Mouse (Mus musculus) limb, embryonic 15.5 days (tissue): Measurements from ENCODE around the gene Kcnj3. TPM values are rescaled to one million over a fixed set of nuclear protein-coding genes. Genes with fewer than 3 reads are reported as not detected.

Experiments
- ATAC-seq: fragments of 200-750 bp; cut with Nextera tagmentation; 2 replicates; pipeline ENCODE4 v1.8.0; 2017; ENCODE audit warnings: low read depth, moderate TSS enrichment; ENCODE audit not compliant: insufficient number of reproducible peaks, low FRiP score, low TSS enrichment
- H3K27ac ChIP-seq: fragments of 300-500 bp; sonication (generic); 2 replicates; pipeline ENCODE4 v1.5.1; 2015; ENCODE audit warnings: moderate library complexity, mild to moderate bottlenecking, inconsistent platforms
- H3K27me3 ChIP-seq: fragments of 300-500 bp; sonication (generic); 2 replicates; pipeline ENCODE4 v1.6.1; 2015; ENCODE audit warnings: inconsistent platforms
- H3K36me3 ChIP-seq: fragments of 300-500 bp; sonication (generic); 2 replicates; pipeline ENCODE4 v1.6.1; 2015; ENCODE audit warnings: inconsistent platforms
- H3K4me1 ChIP-seq: fragments of 300-500 bp; sonication (generic); 2 replicates; pipeline ENCODE4 v1.6.1; 2015; ENCODE audit warnings: inconsistent platforms
- H3K4me2 ChIP-seq: fragments of 300-500 bp; sonication (generic); 2 replicates; pipeline ENCODE4 v1.6.1; 2015; ENCODE audit warnings: mild to moderate bottlenecking, inconsistent platforms
- H3K4me3 ChIP-seq: fragments of 300-500 bp; sonication (generic); 2 replicates; pipeline ENCODE4 v1.5.1; 2015; ENCODE audit warnings: mild to moderate bottlenecking, inconsistent platforms
- H3K9ac ChIP-seq: fragments of 300-500 bp; sonication (generic); 2 replicates; pipeline ENCODE4 v1.6.1; 2015; ENCODE audit warnings: inconsistent platforms
- H3K9me3 ChIP-seq: fragments of 300-500 bp; sonication (generic); 2 replicates; pipeline ENCODE4 v1.6.1; 2016; ENCODE audit warnings: inconsistent platforms
- WGBS: fragments of 180-500 bp; shearing (Covaris S2); methylation state at CpG from one replicate; pipeline ENCODE4 v1.1.7; 2015; 5-methylcytosine and 5-hydroxymethylcytosine counted together
- polyA plus RNA-seq: library from polyadenylated mRNA; unstranded; fragments of >200 nt; fragmentation: Nextera tagmentation; extraction: Ambion mirVana; gene quantifications from 2 replicates; pipeline ENCODE4 v1.2.1, GENCODE M21; 2015

Kcnj3 gene
- polyA plus RNA-seq, 1 experiment from 2014 or later: 0.42 TPM

DNA sequence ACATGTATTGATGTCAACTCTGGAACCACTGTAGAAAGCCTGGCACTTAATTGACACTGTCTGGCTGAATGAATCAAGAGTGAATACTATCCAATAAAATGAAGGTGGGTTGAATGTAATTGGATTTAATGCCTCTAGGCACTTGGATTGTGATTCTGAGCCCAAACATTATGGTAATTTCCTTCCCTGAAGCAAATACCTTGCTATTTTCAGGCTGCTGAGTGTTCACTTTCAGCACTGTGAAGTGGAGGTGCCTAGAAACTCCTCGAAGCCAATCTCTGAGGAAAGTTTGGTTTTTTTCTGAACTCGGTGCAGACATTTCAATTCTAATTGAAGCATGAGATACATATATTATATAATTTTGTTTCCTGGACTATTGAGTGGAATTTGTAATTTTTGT, 99.2 kb downstream of the Kcnj3 start:
- Histone ChIP-seq H3K4me3 (no peak overlapping the region), H3K4me1 (no peaks in the 10 kb centered on the region), H3K27ac (no peak overlapping the region), H3K27me3 (no peaks in the 10 kb centered on the region), H3K4me2 (no peak overlapping the region), H3K9ac (no peak overlapping the region), H3K36me3 (no peaks in the 10 kb centered on the region), H3K9me3 (no peaks in the 10 kb centered on the region)
- WGBS: 74% methylated on average over 2 of the region's 2 CpGs
- ATAC-seq: no peak

DNA sequence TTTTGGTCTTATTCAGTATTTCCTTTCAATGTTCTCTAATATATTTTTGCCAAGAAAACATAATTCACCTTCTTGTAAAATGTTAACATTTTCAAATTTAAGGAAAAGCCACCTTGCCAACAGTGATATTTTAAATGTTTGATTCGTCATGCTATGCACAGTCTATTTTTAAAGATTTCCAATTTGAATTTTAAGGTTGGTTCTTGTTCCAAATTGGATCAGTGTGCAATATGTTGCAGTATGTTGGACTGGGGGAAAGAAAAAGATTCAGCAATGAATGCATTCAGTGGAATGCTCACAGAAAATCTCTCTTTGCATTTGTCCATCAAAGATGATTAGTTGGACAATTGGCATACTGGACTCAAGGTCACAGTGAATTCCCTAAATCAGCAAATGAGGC, 99.7 kb downstream of the Kcnj3 start:
- H3K27ac ChIP-seq: no peak overlapping the region
- H3K4me3 ChIP-seq: no peak overlapping the region
- H3K9ac ChIP-seq: no peak overlapping the region
- H3K4me1 ChIP-seq: no peaks in the 10 kb centered on the region
- no peaks in the 10 kb centered on the region for H3K36me3 ChIP-seq
- WGBS: 61% methylated on average over 1 of the region's 1 CpGs
- H3K4me2 ChIP-seq: no peak overlapping the region
- H3K27me3 ChIP-seq: no peaks in the 10 kb centered on the region
- no peaks in the 10 kb centered on the region for H3K9me3 ChIP-seq
- no peak for ATAC-seq

DNA sequence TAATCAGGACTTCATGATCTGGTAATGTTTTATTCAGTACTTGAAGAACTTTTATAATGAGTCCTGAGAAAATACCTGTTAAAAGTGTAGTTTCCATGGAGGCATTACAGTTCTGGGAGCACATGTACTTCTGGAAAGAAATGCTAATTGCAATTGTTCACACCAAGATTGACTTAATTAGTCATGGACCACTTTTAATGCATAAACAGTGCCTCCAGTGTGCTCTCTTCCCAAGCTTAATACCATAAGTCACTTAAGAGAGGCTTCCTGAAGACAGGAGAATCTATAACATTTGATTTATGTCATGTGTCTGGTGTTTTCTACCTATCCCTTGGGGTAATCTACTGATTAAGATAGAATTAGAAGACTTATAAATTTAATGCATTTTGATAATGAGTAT, 111.8 kb downstream of the Kcnj3 start:
- ATAC-seq: no peak
- no peaks in the 10 kb centered on the region for H3K27me3 ChIP-seq
- H3K36me3 ChIP-seq: no peaks in the 10 kb centered on the region
- no peak overlapping the region for H3K4me3 ChIP-seq
- H3K9me3 ChIP-seq: no peaks in the 10 kb centered on the region
- H3K4me1 ChIP-seq: no peaks in the 10 kb centered on the region
- no peak overlapping the region for H3K4me2 ChIP-seq
- no peak overlapping the region for H3K9ac ChIP-seq
- H3K27ac ChIP-seq: no peak overlapping the region

DNA sequence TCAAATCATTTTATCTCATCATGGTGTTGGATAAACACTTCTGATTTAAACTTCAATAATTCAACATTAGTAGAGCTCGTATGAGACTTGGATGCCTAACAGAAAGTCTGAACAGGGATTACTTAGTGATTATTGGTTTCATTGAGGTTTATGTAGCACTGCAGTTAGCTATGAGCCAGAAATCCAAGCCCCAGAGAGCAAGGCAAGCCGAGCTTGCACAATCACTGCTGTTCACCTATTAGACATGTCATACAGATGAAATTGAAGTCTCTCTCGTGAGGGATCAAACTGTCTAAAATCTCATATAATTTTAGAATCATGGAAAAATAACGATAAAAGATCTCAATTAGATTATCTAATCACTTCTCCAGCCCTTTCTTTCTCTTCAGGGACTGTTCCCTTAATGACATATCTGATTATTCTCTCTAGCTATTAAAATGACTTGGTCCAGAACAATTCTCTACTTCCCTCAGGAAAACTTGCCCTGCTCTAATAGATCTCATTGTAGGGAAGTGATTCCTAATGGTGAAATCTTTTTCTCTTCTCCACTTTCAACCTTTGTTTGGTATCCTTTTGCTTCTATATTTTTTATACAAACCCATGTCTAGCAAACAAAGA, 122.7 kb downstream of the Kcnj3 start:
- Histone ChIP-seq H3K4me3 (no peak overlapping the region), H3K36me3 (no peaks in the 10 kb centered on the region), H3K4me2 (no peak overlapping the region), H3K27me3 (no peaks in the 10 kb centered on the region), H3K27ac (no peak overlapping the region), H3K4me1 (no peaks in the 10 kb centered on the region), H3K9me3 (no peaks in the 10 kb centered on the region), H3K9ac (no peak overlapping the region)
- no peak for ATAC-seq
- 71% methylated on average over 4 of the region's 4 CpGs for WGBS

DNA sequence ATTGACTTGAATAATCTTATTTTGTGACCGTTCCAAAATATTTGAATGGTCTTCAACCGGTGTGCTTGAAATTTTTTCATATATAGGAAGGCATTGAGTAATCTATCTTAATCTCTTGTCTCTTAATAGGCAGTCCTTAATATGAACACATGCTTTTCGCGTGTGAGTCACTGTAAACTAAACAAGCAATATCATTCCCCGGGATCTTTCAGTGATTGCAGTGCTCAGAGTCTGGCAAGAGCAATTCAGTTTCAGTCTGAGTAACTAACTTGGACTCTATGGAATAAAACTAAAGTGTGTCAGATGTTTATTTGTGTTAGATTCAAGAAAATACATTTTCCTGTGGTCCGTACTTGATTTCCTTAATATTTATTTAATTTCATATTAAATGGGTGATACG, 133.5 kb downstream of the Kcnj3 start:
- no peaks in the 10 kb centered on the region for H3K36me3 ChIP-seq
- no peak overlapping the region for H3K4me2 ChIP-seq
- WGBS: 84% methylated on average over 7 of the region's 7 CpGs
- no peak for ATAC-seq
- no peak overlapping the region for H3K9ac ChIP-seq
- H3K4me1 ChIP-seq: no peaks in the 10 kb centered on the region
- H3K27ac ChIP-seq: no peak overlapping the region
- no peaks in the 10 kb centered on the region for H3K27me3 ChIP-seq
- H3K4me3 ChIP-seq: no peak overlapping the region
- no peaks in the 10 kb centered on the region for H3K9me3 ChIP-seq

DNA sequence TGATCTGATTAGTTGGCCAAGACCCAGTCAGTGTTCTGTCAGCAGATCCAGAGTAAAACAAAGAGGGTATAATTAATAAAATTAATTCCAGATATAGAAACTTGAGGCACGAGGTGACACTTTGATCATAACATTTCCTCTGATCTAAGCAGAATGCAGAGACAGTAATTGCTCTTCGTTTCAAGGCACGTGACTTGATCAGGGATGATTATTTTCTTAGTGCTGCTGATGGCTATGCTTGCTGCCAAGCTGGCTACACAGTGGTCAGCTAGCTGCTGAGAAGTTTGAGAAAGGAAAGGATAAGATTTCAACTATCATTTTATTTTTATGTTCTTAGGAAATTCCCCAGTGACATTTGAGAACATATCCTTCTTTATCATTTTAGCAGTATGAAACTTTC, 135.7 kb downstream of the Kcnj3 start:
- no peaks in the 10 kb centered on the region for H3K4me1 ChIP-seq
- H3K27ac ChIP-seq: no peak overlapping the region
- no peaks in the 10 kb centered on the region for H3K36me3 ChIP-seq
- H3K9ac ChIP-seq: no peak overlapping the region
- no peak overlapping the region for H3K4me2 ChIP-seq
- no peaks in the 10 kb centered on the region for H3K9me3 ChIP-seq
- 42% methylated on average over 3 of the region's 3 CpGs for WGBS
- no peak for ATAC-seq
- no peak overlapping the region for H3K4me3 ChIP-seq
- no peaks in the 10 kb centered on the region for H3K27me3 ChIP-seq

DNA sequence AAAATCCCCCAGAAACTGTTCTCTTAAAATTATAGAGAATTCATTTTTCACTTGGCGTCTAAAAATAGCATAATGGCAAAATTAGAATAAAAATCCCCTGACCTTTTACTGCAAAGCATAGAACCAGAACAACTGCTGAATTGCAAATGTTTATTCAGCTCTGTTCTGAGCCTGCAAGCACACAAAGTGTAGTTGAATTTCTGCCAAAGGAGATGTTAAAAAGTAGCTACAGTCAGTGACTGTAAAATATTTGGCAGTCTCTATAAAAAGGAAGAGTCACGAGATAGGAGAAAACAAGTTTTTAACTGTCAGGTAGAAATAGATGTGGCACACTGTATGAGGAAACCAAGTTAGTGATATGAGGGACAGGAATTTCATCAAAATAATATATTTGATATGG, 144.5 kb downstream of the Kcnj3 start:
- H3K4me1 ChIP-seq: no peaks in the 10 kb centered on the region
- no peaks in the 10 kb centered on the region for H3K36me3 ChIP-seq
- H3K9me3 ChIP-seq: no peaks in the 10 kb centered on the region
- no peak overlapping the region for H3K27ac ChIP-seq
- H3K4me3 ChIP-seq: no peak overlapping the region
- no peak overlapping the region for H3K4me2 ChIP-seq
- no peak for ATAC-seq
- 50% methylated on average over 2 of the region's 2 CpGs for WGBS
- H3K9ac ChIP-seq: no peak overlapping the region
- no peaks in the 10 kb centered on the region for H3K27me3 ChIP-seq

DNA sequence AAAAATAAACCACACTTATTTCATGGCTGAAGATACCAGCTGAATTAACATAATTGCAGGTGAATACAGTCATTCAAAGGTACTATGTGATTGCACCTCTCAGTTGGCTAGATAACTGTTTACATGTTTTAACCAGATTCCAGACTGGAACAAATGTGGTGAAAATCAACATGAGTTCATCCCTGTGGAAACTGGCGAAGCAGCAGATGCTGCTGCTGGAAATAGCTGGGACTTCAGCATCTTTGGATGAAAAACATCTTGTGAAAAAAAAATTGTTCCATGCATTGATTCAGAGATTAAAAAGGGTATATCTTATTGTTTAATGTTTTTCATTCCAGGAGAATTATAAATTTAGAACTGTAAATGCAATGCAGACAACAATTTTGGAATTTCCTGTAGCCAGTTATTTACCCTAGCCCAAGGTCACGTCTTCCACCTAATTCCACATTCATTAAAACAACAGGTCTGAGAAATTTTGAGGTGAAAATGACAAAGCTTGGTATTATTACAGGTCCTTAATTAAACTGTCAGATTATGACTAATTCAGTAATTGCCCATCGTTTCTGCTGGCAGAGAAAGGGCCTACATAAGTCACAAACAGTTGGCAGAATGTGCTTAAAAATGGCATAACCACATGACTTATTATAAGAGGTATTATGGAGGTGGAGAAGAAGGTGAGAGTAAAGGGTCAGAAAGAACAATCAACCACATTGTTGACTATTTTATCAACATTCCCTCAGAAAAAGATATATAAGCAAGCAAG, 155.6 kb downstream of the Kcnj3 start:
- Histone ChIP-seq H3K4me2 (no peak overlapping the region), H3K36me3 (no peaks in the 10 kb centered on the region), H3K27me3 (no peaks in the 10 kb centered on the region), H3K27ac (no peak overlapping the region), H3K4me3 (no peak overlapping the region), H3K9ac (no peak overlapping the region), H3K9me3 (no peaks in the 10 kb centered on the region), H3K4me1 (no peaks in the 10 kb centered on the region)
- 71% methylated on average over 3 of the region's 3 CpGs for WGBS
- no peak for ATAC-seq
